Mouse (Mus musculus): ENCODE data around the gene Nfe2l3.

GRCm38 (mm10) chr6:51393341-51394128, 38.9 kb upstream of the Nfe2l3 start:
- TF ChIP-seq CTCF (IDR thresholded peaks at IDR 0.05; ENCODE audit: low read depth, low read length): no peak
- no peak for TF ChIP-seq TAL1 (conservative IDR thresholded peaks at IDR 0.05; ENCODE audit: low read depth, low read length)
- no peak for TF ChIP-seq POLR2AphosphoS5 (IDR thresholded peaks at IDR 0.05; ENCODE audit: insufficient replicate concordance, low read depth, low read length)
